Mouse (Mus musculus) limb, embryonic 15.5 days (tissue): ENCODE measurements around the gene Plppr4. TPM values are rescaled to one million over a fixed set of nuclear protein-coding genes. Genes with fewer than 3 reads are reported as not detected.

ENCODE experiments used
- ATAC-seq: fragments of 200-750 bp; cut with Nextera tagmentation; 2 replicates; pipeline ENCODE4 v1.8.0; 2017; ENCODE audit warnings: low read depth, moderate TSS enrichment; ENCODE audit not compliant: insufficient number of reproducible peaks, low FRiP score, low TSS enrichment
- H3K27ac ChIP-seq: fragments of 300-500 bp; sonication (generic); 2 replicates; pipeline ENCODE4 v1.5.1; 2015; ENCODE audit warnings: moderate library complexity, mild to moderate bottlenecking, inconsistent platforms
- H3K27me3 ChIP-seq: fragments of 300-500 bp; sonication (generic); 2 replicates; pipeline ENCODE4 v1.6.1; 2015; ENCODE audit warnings: inconsistent platforms
- H3K36me3 ChIP-seq: fragments of 300-500 bp; sonication (generic); 2 replicates; pipeline ENCODE4 v1.6.1; 2015; ENCODE audit warnings: inconsistent platforms
- H3K4me1 ChIP-seq: fragments of 300-500 bp; sonication (generic); 2 replicates; pipeline ENCODE4 v1.6.1; 2015; ENCODE audit warnings: inconsistent platforms
- H3K4me2 ChIP-seq: fragments of 300-500 bp; sonication (generic); 2 replicates; pipeline ENCODE4 v1.6.1; 2015; ENCODE audit warnings: mild to moderate bottlenecking, inconsistent platforms
- H3K4me3 ChIP-seq: fragments of 300-500 bp; sonication (generic); 2 replicates; pipeline ENCODE4 v1.5.1; 2015; ENCODE audit warnings: mild to moderate bottlenecking, inconsistent platforms
- H3K9ac ChIP-seq: fragments of 300-500 bp; sonication (generic); 2 replicates; pipeline ENCODE4 v1.6.1; 2015; ENCODE audit warnings: inconsistent platforms
- H3K9me3 ChIP-seq: fragments of 300-500 bp; sonication (generic); 2 replicates; pipeline ENCODE4 v1.6.1; 2016; ENCODE audit warnings: inconsistent platforms
- WGBS: fragments of 180-500 bp; shearing (Covaris S2); methylation state at CpG from one replicate; pipeline ENCODE4 v1.1.7; 2015; 5-methylcytosine and 5-hydroxymethylcytosine counted together
- polyA plus RNA-seq: library from polyadenylated mRNA; unstranded; fragments of >200 nt; fragmentation: Nextera tagmentation; extraction: Ambion mirVana; gene quantifications from 2 replicates; pipeline ENCODE4 v1.2.1, GENCODE M21; 2015

Plppr4 gene
- polyA plus RNA-seq, 1 experiment from 2014 or later, result 1.2 TPM

- Histone ChIP-seq H3K9ac (no peak overlapping the region), H3K27ac (no peak overlapping the region), H3K36me3 (no peaks in the 10 kb centered on the region), H3K4me1 (no peaks in the 10 kb centered on the region), H3K4me3 (no peak overlapping the region), H3K4me2 (no peak overlapping the region), H3K9me3 (no peaks in the 10 kb centered on the region), H3K27me3 (no peaks in the 10 kb centered on the region)
- no peak for ATAC-seq
- 71% methylated on average over 3 of the region's 3 CpGs for WGBS
Observed at GRCm38 (mm10) chr3:117319671-117320070, 41.0 kb downstream of the Plppr4 start.

GRCm38 (mm10) chr3:117313339-117313738 is 47.3 kb downstream of the Plppr4 start:
- Histone ChIP-seq H3K27me3 (no peaks in the 10 kb centered on the region), H3K27ac (no peak overlapping the region), H3K36me3 (no peaks in the 10 kb centered on the region), H3K4me1 (no peaks in the 10 kb centered on the region), H3K9me3 (no peaks in the 10 kb centered on the region), H3K4me2 (no peak overlapping the region), H3K4me3 (no peak overlapping the region), H3K9ac (no peak overlapping the region)
- ATAC-seq, result no peak
- 82% methylated on average over 4 of the region's 4 CpGs for WGBS

GRCm38 (mm10) chr3:117312097-117312496 is 48.6 kb downstream of the Plppr4 start:
- Histone ChIP-seq H3K4me3 (no peak overlapping the region), H3K9me3 (no peaks in the 10 kb centered on the region), H3K27me3 (no peaks in the 10 kb centered on the region), H3K9ac (no peak overlapping the region), H3K27ac (no peak overlapping the region), H3K36me3 (no peaks in the 10 kb centered on the region), H3K4me2 (no peak overlapping the region), H3K4me1 (no peaks in the 10 kb centered on the region)
- no peak for ATAC-seq
- WGBS, result 92% methylated on average over 7 of the region's 7 CpGs

- no peak for ATAC-seq
- Histone ChIP-seq H3K9me3 (no peaks in the 10 kb centered on the region), H3K27ac (no peak overlapping the region), H3K4me3 (no peak overlapping the region), H3K9ac (no peak overlapping the region), H3K4me1 (no peaks in the 10 kb centered on the region), H3K27me3 (no peaks in the 10 kb centered on the region), H3K36me3 (no peaks in the 10 kb centered on the region), H3K4me2 (no peak overlapping the region)
- WGBS, result 91% methylated on average over 2 of the region's 2 CpGs
Observed at GRCm38 (mm10) chr3:117310801-117311368, 49.8 kb downstream of the Plppr4 start.

GRCm38 (mm10) chr3:117309580-117309910 is 51.1 kb downstream of the Plppr4 start:
- 92% methylated on average over 3 of the region's 3 CpGs for WGBS

GRCm38 (mm10) chr3:117308895-117309579 is 51.6 kb downstream of the Plppr4 start:
- Histone ChIP-seq H3K9ac (no peak overlapping the region), H3K4me1 (no peaks in the 10 kb centered on the region), H3K27me3 (no peaks in the 10 kb centered on the region), H3K4me2 (no peak overlapping the region), H3K4me3 (no peak overlapping the region), H3K36me3 (no peaks in the 10 kb centered on the region), H3K9me3 (no peaks in the 10 kb centered on the region), H3K27ac (no peak overlapping the region)
- no peak for ATAC-seq
- WGBS, result 88% methylated on average over 3 of the region's 3 CpGs

More at GRCm38 (mm10) chr3:117309580-117309910, 51.1 kb downstream of the Plppr4 start:
- no peak overlapping the region for H3K9ac ChIP-seq
- no peaks in the 10 kb centered on the region for H3K4me1 ChIP-seq
- no peak overlapping the region for H3K27ac ChIP-seq
- H3K9me3 ChIP-seq, result no peaks in the 10 kb centered on the region
- no peaks in the 10 kb centered on the region for H3K27me3 ChIP-seq
- no peak for ATAC-seq
- no peak overlapping the region for H3K4me2 ChIP-seq
- no peaks in the 10 kb centered on the region for H3K36me3 ChIP-seq
- H3K4me3 ChIP-seq, result no peak overlapping the region

GRCm38 (mm10) chr3:117307555-117307954 is 53.1 kb downstream of the Plppr4 start:
- Histone ChIP-seq H3K9ac (no peak overlapping the region), H3K4me2 (no peak overlapping the region), H3K9me3 (no peaks in the 10 kb centered on the region), H3K27ac (no peak overlapping the region), H3K36me3 (no peaks in the 10 kb centered on the region), H3K27me3 (no peaks in the 10 kb centered on the region), H3K4me1 (no peaks in the 10 kb centered on the region), H3K4me3 (no peak overlapping the region)
- WGBS, result 91% methylated on average over 4 of the region's 4 CpGs
- no peak for ATAC-seq

GRCm38 (mm10) chr3:117304037-117304436 is 56.6 kb downstream of the Plppr4 start:
- Histone ChIP-seq H3K36me3 (no peaks in the 10 kb centered on the region), H3K9me3 (no peaks in the 10 kb centered on the region), H3K27ac (no peak overlapping the region), H3K4me2 (no peak overlapping the region), H3K9ac (no peak overlapping the region), H3K27me3 (no peaks in the 10 kb centered on the region), H3K4me3 (no peak overlapping the region), H3K4me1 (no peaks in the 10 kb centered on the region)
- no peak for ATAC-seq
- 93% methylated on average over 2 of the region's 2 CpGs for WGBS

- no peaks in the 10 kb centered on the region for H3K36me3 ChIP-seq
- no peak overlapping the region for H3K27ac ChIP-seq
- no peak overlapping the region for H3K4me3 ChIP-seq
- 80% methylated on average over 1 of the region's 1 CpGs for WGBS
- no peak overlapping the region for H3K4me2 ChIP-seq
- no peaks in the 10 kb centered on the region for H3K27me3 ChIP-seq
- no peaks in the 10 kb centered on the region for H3K9me3 ChIP-seq
- no peak overlapping the region for H3K9ac ChIP-seq
- no peaks in the 10 kb centered on the region for H3K4me1 ChIP-seq
- no peak for ATAC-seq
Observed at GRCm38 (mm10) chr3:117300735-117301271, 59.9 kb downstream of the Plppr4 start.

- H3K4me2 ChIP-seq, result no peak overlapping the region
- no peaks in the 10 kb centered on the region for H3K27me3 ChIP-seq
- H3K9me3 ChIP-seq, result no peaks in the 10 kb centered on the region
- H3K36me3 ChIP-seq, result no peaks in the 10 kb centered on the region
- H3K27ac ChIP-seq, result no peak overlapping the region
- ATAC-seq, result no peak
- H3K4me1 ChIP-seq, result no peaks in the 10 kb centered on the region
- H3K4me3 ChIP-seq, result no peak overlapping the region
- 79% methylated on average over 1 of the region's 1 CpGs for WGBS
- no peak overlapping the region for H3K9ac ChIP-seq
Observed at GRCm38 (mm10) chr3:117297735-117298134, 62.9 kb downstream of the Plppr4 start.

- Histone ChIP-seq H3K4me3 (no peak overlapping the region), H3K9ac (no peak overlapping the region), H3K4me2 (no peak overlapping the region), H3K4me1 (no peaks in the 10 kb centered on the region), H3K36me3 (no peaks in the 10 kb centered on the region), H3K27ac (no peak overlapping the region), H3K9me3 (no peaks in the 10 kb centered on the region), H3K27me3 (no peaks in the 10 kb centered on the region)
- WGBS, result 75% methylated on average over 2 of the region's 2 CpGs
- no peak for ATAC-seq
Observed at GRCm38 (mm10) chr3:117294308-117294925, 66.3 kb downstream of the Plppr4 start.
